Mouse (Mus musculus) intestine, embryonic 14.5 days (tissue): Measurements from ENCODE around the gene Nrde2. TPM values are rescaled to one million over a fixed set of nuclear protein-coding genes. Genes with fewer than 3 reads are reported as not detected.

Source experiments
- ATAC-seq: fragments of 200-750 bp; cut with Nextera tagmentation; replicated peaks from 2 replicates; pipeline ENCODE4 v1.8.0; 2017; ENCODE audit warnings: low read depth, moderate number of reproducible peaks, moderate TSS enrichment, moderate library complexity; ENCODE audit not compliant: low FRiP score, low TSS enrichment
- DNase-seq: peaks from one replicate; pipeline ENCODE4 v3.0.0-alpha.2; 2018; ENCODE audit warnings: low spot score
- H3K27ac ChIP-seq: fragments of 300-500 bp; sonication (generic); 2 replicates; pipeline ENCODE4 v1.5.1; 2014; ENCODE audit warnings: low read depth, mild to moderate bottlenecking, control low read depth
- H3K27me3 ChIP-seq: fragments of 300-500 bp; sonication (generic); replicated peaks from 2 replicates; pipeline ENCODE4 v1.6.1; 2014; ENCODE audit warnings: low read length, control low read depth; ENCODE audit not compliant: control insufficient read depth, insufficient read depth
- H3K36me3 ChIP-seq: fragments of 300-500 bp; sonication (generic); 2 replicates; pipeline ENCODE4 v1.6.1; 2014; ENCODE audit warnings: low read length, control low read depth; ENCODE audit not compliant: control insufficient read depth, insufficient read depth
- H3K4me1 ChIP-seq: fragments of 300-500 bp; sonication (generic); replicated peaks from 2 replicates; pipeline ENCODE4 v1.6.1; 2014; ENCODE audit warnings: low read length, control low read depth, mixed read lengths; ENCODE audit not compliant: control insufficient read depth, insufficient read depth
- H3K4me2 ChIP-seq: fragments of 300-500 bp; sonication (generic); 2 replicates; pipeline ENCODE4 v1.6.1; 2014; ENCODE audit warnings: low read length
- H3K4me3 ChIP-seq: fragments of 300-500 bp; sonication (generic); 2 replicates; pipeline ENCODE4 v1.5.1; 2014; ENCODE audit warnings: low read depth, low read length, control low read depth, mixed read lengths
- H3K9ac ChIP-seq: fragments of 300-500 bp; sonication (generic); 2 replicates; pipeline ENCODE4 v1.6.1; 2014; ENCODE audit warnings: mild to moderate bottlenecking, low read length
- H3K9me3 ChIP-seq: fragments of 300-500 bp; sonication (generic); 2 replicates; pipeline ENCODE4 v1.6.1; 2016; ENCODE audit warnings: low read length, control low read depth; ENCODE audit not compliant: control insufficient read depth
- WGBS: fragments of 180-500 bp; shearing (Covaris S2); extraction: QIAGEN DNeasy Blood & Tissue Kit; methylation state at CpG from one replicate; pipeline ENCODE4 v1.1.7; 2014; 5-methylcytosine and 5-hydroxymethylcytosine counted together
- polyA plus RNA-seq: library from polyadenylated mRNA; unstranded; fragments of >200 nt; fragmentation: Nextera tagmentation; extraction: Ambion mirVana; gene quantifications from 2 replicates; pipeline ENCODE4 v1.2.1, GENCODE M21; 2014

The Nrde2 gene
- polyA plus RNA-seq, 1 experiment from 2014 or later, result 13.7 TPM

GRCm38 (mm10) chr12:100167931-100168871 is 8.7 kb upstream of the Nrde2 start:
- Histone ChIP-seq H3K27ac (0 out of 2 replicates have a peak overlapping the region, but pooled peaks have one; percentile 30), H3K36me3 (no peaks in the 10 kb centered on the region), H3K27me3 (no peaks in the 10 kb centered on the region), H3K4me3 (peak overlapping the region; percentile 16; the same call in 1 of the 2 replicates), H3K9ac (no peak overlapping the region), H3K4me1 (no peaks in the 10 kb centered on the region; the same call in 1 of the 2 replicates), H3K9me3 (no peaks in the 10 kb centered on the region), H3K4me2 (peak overlapping the region; percentile 51)
- DNase-seq, result peak; percentile 68
- peak; percentile 75 for ATAC-seq
- WGBS, result 13% methylated on average over 28 of the region's 28 CpGs

DNA sequence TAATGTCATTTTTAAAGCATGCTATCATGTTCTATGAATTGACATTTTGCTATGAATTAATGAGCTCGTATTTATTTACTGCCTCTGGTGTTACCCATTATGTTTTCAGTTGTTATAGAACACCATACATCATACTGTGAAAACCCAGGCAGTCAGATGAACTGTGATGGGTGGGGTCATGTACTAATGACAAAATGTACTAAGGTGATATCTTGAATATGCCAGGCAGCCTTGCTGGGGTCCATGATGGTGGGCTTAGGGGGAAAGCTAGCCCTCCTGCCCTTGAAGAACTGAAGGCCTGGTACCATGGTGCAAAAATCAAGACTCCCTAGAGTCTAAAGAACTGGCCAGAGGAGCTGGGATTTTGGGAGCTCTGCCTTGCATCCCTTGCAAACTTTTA is 8.0 kb upstream of the Nrde2 start:
- no peak overlapping the region for H3K9ac ChIP-seq
- H3K27ac ChIP-seq, result no peak overlapping the region
- no peak overlapping the region for H3K4me3 ChIP-seq
- H3K4me1 ChIP-seq, result no peaks in the 10 kb centered on the region; the same call in 1 of the 2 replicates
- H3K9me3 ChIP-seq, result no peaks in the 10 kb centered on the region
- WGBS, result 90% methylated on average over 1 of the region's 1 CpGs
- H3K27me3 ChIP-seq, result no peaks in the 10 kb centered on the region
- no peak overlapping the region for H3K4me2 ChIP-seq
- ATAC-seq, result no peak
- DNase-seq, result no peak
- H3K36me3 ChIP-seq, result no peaks in the 10 kb centered on the region

- H3K9ac ChIP-seq, result no peak overlapping the region
- no peak overlapping the region for H3K4me3 ChIP-seq
- H3K9me3 ChIP-seq, result no peaks in the 10 kb centered on the region
- no peak for DNase-seq
- no peak for ATAC-seq
- H3K27ac ChIP-seq, result no peak overlapping the region
- no peaks in the 10 kb centered on the region; the same call in 1 of the 2 replicates for H3K4me1 ChIP-seq
- WGBS, result 82% methylated on average over 8 of the region's 8 CpGs
- H3K36me3 ChIP-seq, result no peaks in the 10 kb centered on the region
- no peaks in the 10 kb centered on the region for H3K27me3 ChIP-seq
- no peak overlapping the region for H3K4me2 ChIP-seq
These were observed 7.5 kb upstream of the Nrde2 start for GRCm38 (mm10) chr12:100166939-100167338.

DNA sequence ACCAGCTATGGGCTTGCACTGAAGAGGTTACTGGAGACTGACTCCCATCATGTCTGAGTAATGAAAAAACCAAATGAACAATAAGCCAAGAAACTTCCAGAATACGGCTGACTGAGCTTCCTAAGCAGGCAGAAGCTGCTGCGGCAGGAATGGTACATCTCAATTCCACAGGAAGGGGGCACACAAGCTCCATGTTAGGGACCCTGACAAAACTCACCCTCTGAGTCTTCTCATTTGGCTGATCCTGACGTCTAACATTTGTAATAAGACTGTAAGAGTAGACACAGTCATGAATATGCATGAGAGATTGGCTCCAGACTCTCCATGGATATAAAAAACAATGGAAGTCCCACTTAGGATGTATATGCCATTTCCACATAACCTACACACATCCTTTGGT is 6.7 kb upstream of the Nrde2 start:
- ATAC-seq (no peak), DNase-seq (peak; percentile 60)
- Histone ChIP-seq H3K27ac (no peak overlapping the region), H3K27me3 (no peaks in the 10 kb centered on the region), H3K4me3 (no peak overlapping the region), H3K9ac (no peak overlapping the region), H3K4me1 (no peaks in the 10 kb centered on the region; the same call in 1 of the 2 replicates), H3K36me3 (no peaks in the 10 kb centered on the region), H3K9me3 (no peaks in the 10 kb centered on the region), H3K4me2 (no peak overlapping the region)
- WGBS, result 29% methylated on average over 3 of the region's 3 CpGs

GRCm38 (mm10) chr12:100164991-100165500 is 5.6 kb upstream of the Nrde2 start:
- H3K4me3 ChIP-seq, result no peak overlapping the region
- DNase-seq (no peak), ATAC-seq (no peak)
- no peaks in the 10 kb centered on the region for H3K36me3 ChIP-seq
- H3K27ac ChIP-seq, result no peak overlapping the region
- H3K4me2 ChIP-seq, result no peak overlapping the region
- H3K4me1 ChIP-seq, result no peaks in the 10 kb centered on the region; the same call in 1 of the 2 replicates
- 64% methylated on average over 7 of the region's 7 CpGs for WGBS
- no peaks in the 10 kb centered on the region for H3K9me3 ChIP-seq
- no peaks in the 10 kb centered on the region for H3K27me3 ChIP-seq
- H3K9ac ChIP-seq, result no peak overlapping the region

GRCm38 (mm10) chr12:100152466-100152865 is 7.0 kb downstream of the Nrde2 start:
- 89% methylated on average over 7 of the region's 7 CpGs for whole genome bisulfite sequencing
- Histone ChIP-seq H3K4me1 (no peaks in the 10 kb centered on the region), H3K27ac (no peak overlapping the region), H3K9me3 (no peaks in the 10 kb centered on the region), H3K36me3 (peaks cover 56% of the 10 kb centered on the region), H3K9ac (no peak overlapping the region), H3K27me3 (no peaks in the 10 kb centered on the region), H3K4me3 (no peak overlapping the region), H3K4me2 (no peak overlapping the region)
- no peak for DNase-seq
- no peak for ATAC-seq

- Histone ChIP-seq H3K27ac (no peak overlapping the region), H3K4me2 (no peak overlapping the region), H3K9ac (no peak overlapping the region), H3K9me3 (no peaks in the 10 kb centered on the region), H3K4me1 (no peaks in the 10 kb centered on the region), H3K36me3 (peaks cover 89% of the 10 kb centered on the region), H3K27me3 (no peaks in the 10 kb centered on the region), H3K4me3 (no peak overlapping the region)
- no peak for ATAC-seq
- 76% methylated on average over 5 of the region's 5 CpGs for WGBS
- DNase-seq, result no peak
These were observed 15.2 kb downstream of the Nrde2 start for GRCm38 (mm10) chr12:100144269-100144668.

GRCm38 (mm10) chr12:100143737-100144136 is 15.7 kb downstream of the Nrde2 start:
- 88% methylated on average over 9 of the region's 9 CpGs for WGBS
- no peak overlapping the region for H3K4me3 ChIP-seq
- peaks cover 89% of the 10 kb centered on the region for H3K36me3 ChIP-seq
- DNase-seq, result no peak
- no peak overlapping the region for H3K27ac ChIP-seq
- no peak overlapping the region for H3K4me2 ChIP-seq
- H3K27me3 ChIP-seq, result no peaks in the 10 kb centered on the region
- H3K9ac ChIP-seq, result no peak overlapping the region
- no peaks in the 10 kb centered on the region for H3K4me1 ChIP-seq
- no peak for ATAC-seq
- H3K9me3 ChIP-seq, result no peaks in the 10 kb centered on the region
